Mouse (Mus musculus): ENCODE measurements around the gene Pan2. TPM values are rescaled to one million over a fixed set of nuclear protein-coding genes. Genes with fewer than 3 reads are reported as not detected.

The Pan2 gene
- polyA plus RNA-seq, 1 experiment from 2014 or later = 3.4 TPM

DNA sequence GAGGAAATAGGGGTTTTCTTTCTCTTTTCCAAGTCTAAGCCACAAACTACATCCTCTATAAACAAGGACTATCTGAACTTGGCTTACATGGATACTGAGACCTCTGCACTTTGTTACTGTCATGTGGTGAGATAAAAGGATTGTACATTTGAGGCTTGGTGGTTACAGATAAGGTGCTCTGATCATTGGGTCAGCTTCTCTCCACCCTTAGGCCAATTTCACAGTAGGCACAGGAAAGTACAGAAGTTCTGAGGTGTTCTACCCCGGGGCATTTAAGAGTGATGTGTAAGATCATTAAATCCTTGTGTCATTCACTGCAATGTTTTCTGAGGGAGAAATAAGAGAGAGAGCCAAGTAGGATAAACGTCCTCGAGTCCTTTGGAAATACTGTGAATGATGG is 33.5 kb downstream of the Pan2 start:
- Histone ChIP-seq H3K27ac (no peak overlapping the region), H3K79me2 (ENCODE audit: inconsistent target) (peaks cover 36% of the 10 kb centered on the region), H3K36me3 (ENCODE audit: inconsistent target) (no peaks in the 10 kb centered on the region), H3K4me3 (ENCODE audit: inconsistent target) (no peak overlapping the region)
- 83% methylated on average over 3 of the region's 3 CpGs for WGBS (ENCODE audit: missing documents)

DNA sequence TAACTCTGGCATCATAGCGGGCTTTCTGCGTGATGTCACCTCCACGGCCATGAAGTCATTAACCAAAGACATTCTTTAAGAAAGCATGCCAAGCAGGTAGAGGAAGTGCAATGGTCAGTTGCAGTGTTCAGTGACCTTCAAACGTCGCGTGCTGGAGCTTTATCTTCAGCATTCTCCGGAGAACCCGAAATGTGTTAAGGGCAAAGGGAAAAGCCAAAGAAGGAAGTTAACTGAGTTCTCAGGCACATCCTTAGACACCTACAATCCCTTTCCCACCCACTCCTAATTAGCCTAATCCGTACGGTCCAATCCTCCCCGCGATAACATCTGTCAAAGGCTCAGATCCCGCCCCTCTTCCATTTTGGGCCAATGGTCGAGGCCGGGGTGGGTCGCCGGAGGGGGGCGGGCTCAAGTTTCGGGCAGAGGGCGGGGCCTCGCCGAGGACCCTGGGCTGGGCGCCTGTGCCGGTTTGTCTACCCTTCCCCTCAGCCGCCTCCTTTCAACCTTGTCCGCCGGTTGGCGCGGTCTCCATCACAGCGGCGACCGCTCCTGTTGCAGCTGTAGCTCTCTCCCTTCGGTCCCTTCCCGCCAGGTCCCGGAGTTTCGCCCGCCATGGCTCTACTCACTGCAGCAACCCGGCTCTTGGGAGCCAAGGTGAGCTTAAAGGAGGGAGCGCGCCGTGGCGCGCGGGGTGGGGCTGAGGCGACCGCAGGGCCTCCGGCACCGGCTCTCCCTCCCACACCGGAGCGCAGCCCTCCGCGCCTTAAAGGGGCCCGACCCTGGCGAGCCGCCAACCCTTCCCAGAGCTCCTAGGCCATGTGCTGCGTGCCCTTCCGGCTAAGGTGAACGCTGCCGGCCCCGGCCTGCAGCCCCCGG is 34.4 kb downstream of the Pan2 start, which contains the start of gene Cs:
Gene Cs, plus strand, starts transcription at position 429 of the 876 bp plus-strand sequence.
- peaks cover 46% of the 10 kb centered on the region for H3K79me2 ChIP-seq (ENCODE audit: inconsistent target)
- H3K27ac ChIP-seq = peak within 1 kb of the TSS; percentile 77
- under 1% methylated on average over 47 of the region's 61 CpGs for whole genome bisulfite sequencing (ENCODE audit: missing documents)
- H3K4me3 ChIP-seq (ENCODE audit: inconsistent target) = peak within 1 kb of the TSS; percentile 72
- no peaks in the 10 kb centered on the region for H3K36me3 ChIP-seq (ENCODE audit: inconsistent target)

DNA sequence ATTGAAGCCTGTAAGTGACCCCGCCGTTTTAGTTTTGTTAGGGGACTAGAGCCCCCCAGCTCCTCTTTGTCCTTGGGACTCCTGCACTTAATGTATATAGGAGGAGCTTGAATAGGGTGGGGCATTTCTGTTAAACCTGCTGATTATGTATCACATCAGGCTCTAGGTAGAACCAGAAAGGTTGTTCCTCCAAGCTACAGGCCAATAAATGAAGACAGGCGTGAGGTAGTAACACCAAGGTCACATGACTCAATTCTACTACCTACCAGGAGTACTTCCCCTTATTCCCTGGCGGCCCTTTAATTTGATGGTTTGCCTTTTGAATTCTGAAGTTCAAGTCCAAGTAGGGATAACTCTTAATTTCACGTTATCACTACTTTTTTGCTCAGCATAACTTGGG is 35.3 kb downstream of the Pan2 start:
- H3K4me3 ChIP-seq (ENCODE audit: inconsistent target) = peak overlapping the region; percentile 72
- H3K36me3 ChIP-seq (ENCODE audit: inconsistent target) = no peaks in the 10 kb centered on the region
- H3K79me2 ChIP-seq (ENCODE audit: inconsistent target) = peaks cover 55% of the 10 kb centered on the region
- WGBS (ENCODE audit: missing documents) = 7% methylated on average over 5 of the region's 5 CpGs
- peak overlapping the region; percentile 49 for H3K27ac ChIP-seq

DNA sequence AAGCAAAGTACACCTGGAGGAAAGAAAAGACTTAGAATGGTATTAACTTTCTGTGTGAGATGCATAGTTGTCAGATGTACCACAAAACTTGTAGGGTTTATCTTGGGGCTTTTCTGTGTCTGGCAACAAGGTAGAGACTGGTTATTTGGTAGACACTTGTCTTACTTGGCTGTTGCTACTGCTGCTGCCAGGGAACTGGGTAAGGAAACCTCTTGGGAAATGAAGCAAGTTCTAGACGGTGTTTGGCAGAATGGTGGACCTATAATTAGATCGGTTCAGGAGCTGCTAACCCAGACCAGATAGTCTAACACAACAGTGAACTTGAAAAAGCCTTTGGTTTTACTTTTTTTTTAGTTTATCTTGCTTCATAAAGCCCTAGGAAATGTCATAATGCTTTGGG is 35.8 kb downstream of the Pan2 start:
- H3K4me3 ChIP-seq (ENCODE audit: inconsistent target) = peak overlapping the region; percentile 72
- WGBS (ENCODE audit: missing documents) = 79% methylated on average over 2 of the region's 2 CpGs
- no peaks in the 10 kb centered on the region for H3K36me3 ChIP-seq (ENCODE audit: inconsistent target)
- H3K79me2 ChIP-seq (ENCODE audit: inconsistent target) = peaks cover 60% of the 10 kb centered on the region
- H3K27ac ChIP-seq = no peak overlapping the region

DNA sequence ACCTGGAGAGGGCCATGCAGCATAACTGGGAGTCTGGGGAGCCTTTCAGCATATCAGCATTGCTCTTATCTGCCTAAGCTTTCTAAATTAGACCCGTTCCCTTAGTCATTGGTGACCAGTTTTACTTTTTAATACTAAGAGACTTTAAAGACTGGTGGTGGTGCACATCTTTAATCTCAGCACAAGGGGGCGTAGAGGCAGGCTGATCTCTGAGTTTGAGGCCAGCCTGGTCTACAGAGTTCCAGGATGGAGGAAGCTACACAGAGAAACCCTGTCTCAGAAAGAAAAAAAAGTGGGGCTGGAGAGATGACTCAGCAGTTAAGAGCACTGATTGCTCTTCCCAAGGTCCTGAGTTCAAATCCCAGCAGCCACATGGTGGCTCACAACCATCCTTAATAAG is 37.1 kb downstream of the Pan2 start:
- no peak overlapping the region for H3K27ac ChIP-seq
- no peak overlapping the region for H3K4me3 ChIP-seq (ENCODE audit: inconsistent target)
- 85% methylated on average over 2 of the region's 2 CpGs for WGBS (ENCODE audit: missing documents)

DNA sequence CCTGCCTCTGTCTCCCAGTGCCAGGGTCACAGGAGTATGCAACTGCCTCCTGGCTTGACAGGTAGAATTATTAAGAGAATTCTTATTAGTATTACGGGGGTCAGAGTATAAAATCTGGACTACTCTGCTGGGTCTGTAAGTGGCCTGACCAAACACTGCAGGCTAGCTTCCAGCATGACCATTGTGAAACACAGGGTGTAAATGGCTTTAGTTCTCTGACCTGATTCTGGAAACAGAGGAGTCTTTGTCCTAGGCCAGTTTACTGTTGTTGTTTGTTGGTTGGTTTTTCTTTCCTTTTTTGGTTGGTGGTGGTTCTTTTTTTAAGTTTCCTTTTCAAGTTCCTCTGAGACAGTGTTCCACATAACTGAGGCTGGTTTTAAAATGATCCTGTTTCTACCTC is 40.3 kb downstream of the Pan2 start:
- H3K4me3 ChIP-seq (ENCODE audit: inconsistent target) = no peak overlapping the region
- no peaks in the 10 kb centered on the region for H3K36me3 ChIP-seq (ENCODE audit: inconsistent target)
- peak overlapping the region; percentile 35 for H3K27ac ChIP-seq
- H3K79me2 ChIP-seq (ENCODE audit: inconsistent target) = peaks cover 97% of the 10 kb centered on the region
- WGBS (ENCODE audit: missing documents) = 100% methylated on average over 1 of the region's 1 CpGs

More for the DNA sequence above, 37.1 kb downstream of the Pan2 start:
- peaks cover 70% of the 10 kb centered on the region for H3K79me2 ChIP-seq (ENCODE audit: inconsistent target)
- H3K36me3 ChIP-seq (ENCODE audit: inconsistent target) = no peaks in the 10 kb centered on the region

DNA sequence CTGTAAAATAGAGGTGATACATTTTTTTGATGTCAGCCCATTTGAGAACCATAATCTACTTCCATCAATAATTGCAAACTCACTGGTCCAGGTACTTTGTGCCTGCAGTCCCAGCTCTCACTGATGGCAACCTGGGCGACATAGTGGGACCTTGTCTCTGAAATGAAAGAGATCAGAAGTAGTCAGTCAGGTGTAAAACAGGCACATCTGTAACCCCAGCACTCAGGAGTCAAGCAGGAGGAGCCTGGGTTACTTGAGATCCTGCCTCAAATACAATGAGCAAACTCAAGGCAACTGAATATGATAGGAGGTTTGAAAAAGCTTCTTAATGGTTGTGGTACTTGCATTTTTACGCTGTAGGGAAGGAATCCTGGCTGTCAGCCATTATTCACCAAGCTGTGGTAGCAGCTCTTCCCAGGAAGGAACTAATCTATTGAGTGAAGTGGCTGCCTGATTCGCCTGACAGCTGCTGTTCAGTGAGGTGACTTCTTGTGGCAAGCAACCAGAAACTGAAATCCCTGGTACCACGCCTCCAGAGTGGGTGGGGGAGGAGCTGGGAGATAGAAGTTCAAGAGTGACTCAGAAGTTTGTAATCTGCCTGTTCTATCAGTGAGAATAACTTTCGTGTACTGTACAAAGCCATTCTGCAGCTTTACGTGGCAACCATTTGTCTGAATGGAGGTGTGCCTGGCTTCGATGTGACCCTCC is 41.6 kb downstream of the Pan2 start:
- WGBS (ENCODE audit: missing documents) = 4% methylated on average over 7 of the region's 7 CpGs

DNA sequence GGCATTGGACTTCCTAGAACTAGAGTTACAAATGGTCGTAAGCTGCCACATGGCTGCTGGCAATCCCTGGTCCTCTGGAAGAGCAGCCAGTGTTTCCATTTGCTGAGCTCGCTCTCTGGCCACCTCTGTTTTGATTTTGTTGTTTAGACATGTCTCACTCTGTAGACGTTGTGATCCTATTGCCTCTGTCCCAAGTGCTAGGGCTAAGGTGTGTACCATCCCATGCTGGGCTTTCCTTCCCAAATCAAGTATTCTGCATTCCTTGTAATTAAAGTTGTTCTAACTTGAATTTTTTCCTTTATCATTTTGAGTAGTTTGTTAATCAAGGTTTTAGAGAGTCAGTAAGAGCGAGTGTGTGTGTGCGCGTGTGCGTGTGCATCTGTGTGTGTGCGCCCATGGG is 44.4 kb downstream of the Pan2 start:
- H3K79me2 ChIP-seq (ENCODE audit: inconsistent target) = peaks cover 77% of the 10 kb centered on the region
- no peak overlapping the region for H3K4me3 ChIP-seq (ENCODE audit: inconsistent target)
- H3K36me3 ChIP-seq (ENCODE audit: inconsistent target) = peaks cover 30% of the 10 kb centered on the region
- no peak overlapping the region for H3K27ac ChIP-seq
- 90% methylated on average over 8 of the region's 8 CpGs for WGBS (ENCODE audit: missing documents)

More for the DNA sequence above, 41.6 kb downstream of the Pan2 start:
- peak overlapping the region; percentile 73 for H3K27ac ChIP-seq
- peaks cover 97% of the 10 kb centered on the region for H3K79me2 ChIP-seq (ENCODE audit: inconsistent target)
- H3K4me3 ChIP-seq (ENCODE audit: inconsistent target) = peak overlapping the region; percentile 10; the same call in 1 of the 2 replicates
- H3K36me3 ChIP-seq (ENCODE audit: inconsistent target) = peaks cover 3% of the 10 kb centered on the region; the same call in 1 of the 2 replicates

DNA sequence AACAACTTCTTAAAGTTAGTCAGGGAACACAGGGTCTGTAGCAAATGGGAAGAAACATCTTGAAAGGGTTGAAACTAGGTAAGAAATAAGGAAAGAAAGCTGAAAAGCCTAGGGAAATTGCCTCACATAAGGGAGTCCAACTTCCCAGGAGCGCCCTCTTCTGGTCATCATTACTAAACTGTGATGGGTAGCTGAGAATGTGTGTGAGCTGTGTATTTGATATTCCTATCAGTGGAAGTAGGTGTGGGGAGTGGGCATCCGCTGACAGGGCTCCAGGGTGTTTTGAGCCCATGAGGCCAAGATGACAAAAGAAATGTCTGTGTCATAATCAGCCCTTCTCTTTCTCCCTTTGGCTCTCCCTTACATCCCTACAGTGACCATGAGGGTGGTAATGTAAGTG is 55.7 kb downstream of the Pan2 start:
- no peak overlapping the region for H3K4me3 ChIP-seq (ENCODE audit: inconsistent target)
- peaks cover 71% of the 10 kb centered on the region for H3K36me3 ChIP-seq (ENCODE audit: inconsistent target)
- 79% methylated on average over 2 of the region's 2 CpGs for whole genome bisulfite sequencing (ENCODE audit: missing documents)
- H3K27ac ChIP-seq = no peak overlapping the region
- no peaks in the 10 kb centered on the region for H3K79me2 ChIP-seq (ENCODE audit: inconsistent target)

DNA sequence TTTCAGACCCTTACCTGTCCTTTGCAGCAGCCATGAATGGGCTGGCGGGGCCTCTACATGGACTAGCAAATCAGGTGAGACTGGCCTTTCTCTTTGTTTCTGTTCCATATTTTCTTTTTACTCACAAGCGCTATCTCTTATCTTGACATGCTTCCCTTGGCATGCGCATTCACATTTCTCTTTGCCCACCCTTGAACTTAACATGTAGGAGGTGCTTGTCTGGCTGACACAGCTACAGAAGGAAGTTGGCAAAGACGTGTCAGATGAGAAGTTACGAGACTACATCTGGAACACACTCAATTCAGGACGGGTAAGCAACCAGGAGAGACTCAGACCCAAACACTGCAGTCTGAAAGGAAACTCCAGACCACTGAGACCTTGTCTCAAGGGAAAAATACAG is 56.1 kb downstream of the Pan2 start:
- H3K27ac ChIP-seq = no peak overlapping the region
- H3K4me3 ChIP-seq (ENCODE audit: inconsistent target) = no peak overlapping the region
- H3K79me2 ChIP-seq (ENCODE audit: inconsistent target) = peaks cover 1% of the 10 kb centered on the region; the same call in 1 of the 2 replicates
- WGBS (ENCODE audit: missing documents) = 90% methylated on average over 6 of the region's 6 CpGs
- H3K36me3 ChIP-seq (ENCODE audit: inconsistent target) = peaks cover 66% of the 10 kb centered on the region

DNA sequence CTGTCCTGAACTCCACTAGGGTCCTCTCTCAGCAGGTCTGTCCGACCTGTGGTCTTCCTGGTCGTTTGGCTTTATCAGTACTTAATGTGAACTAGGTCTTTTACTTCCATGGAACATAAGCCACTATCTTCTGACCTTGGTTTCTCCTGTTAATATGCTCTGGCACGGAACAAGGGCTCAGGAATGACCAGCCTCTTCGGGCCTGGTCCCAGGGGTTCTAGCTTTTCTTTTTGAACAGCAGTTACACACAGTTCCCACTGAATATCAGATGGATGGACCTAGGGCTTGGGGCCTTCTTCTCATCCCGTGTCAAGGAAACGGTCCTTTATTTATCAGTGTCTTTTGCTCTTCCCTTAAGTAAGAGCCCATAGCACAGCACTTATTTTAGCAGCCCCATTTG is 58.7 kb downstream of the Pan2 start:
- H3K79me2 ChIP-seq (ENCODE audit: inconsistent target) = peaks cover 27% of the 10 kb centered on the region
- WGBS (ENCODE audit: missing documents) = 95% methylated on average over 6 of the region's 6 CpGs
- H3K36me3 ChIP-seq (ENCODE audit: inconsistent target) = peaks cover 64% of the 10 kb centered on the region
- no peak overlapping the region for H3K4me3 ChIP-seq (ENCODE audit: inconsistent target)
- no peak overlapping the region for H3K27ac ChIP-seq

DNA sequence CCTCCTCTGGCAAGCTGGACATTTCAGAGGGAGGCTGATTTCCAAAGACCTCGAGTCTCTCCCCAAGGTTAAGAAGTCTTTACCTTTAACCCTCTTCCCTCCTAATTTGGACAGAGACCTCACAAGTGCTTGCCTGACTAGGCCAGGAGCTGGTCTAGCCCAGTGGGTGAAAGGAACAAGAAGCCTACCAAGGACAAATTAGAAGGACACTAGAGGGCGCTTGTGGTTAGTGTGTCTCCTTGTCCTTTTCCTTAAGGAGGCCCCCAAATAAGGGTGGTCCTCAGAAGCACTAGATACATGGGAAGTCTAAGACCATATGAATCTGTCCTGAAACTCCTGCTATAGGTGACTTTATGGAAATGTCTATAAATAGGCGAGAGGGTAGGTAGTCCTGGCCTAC is 59.4 kb downstream of the Pan2 start:
- peaks cover 58% of the 10 kb centered on the region for H3K36me3 ChIP-seq (ENCODE audit: inconsistent target)
- H3K4me3 ChIP-seq (ENCODE audit: inconsistent target) = no peak overlapping the region
- WGBS (ENCODE audit: missing documents) = 63% methylated on average over 3 of the region's 3 CpGs
- peaks cover 35% of the 10 kb centered on the region for H3K79me2 ChIP-seq (ENCODE audit: inconsistent target)
- no peak overlapping the region for H3K27ac ChIP-seq

DNA sequence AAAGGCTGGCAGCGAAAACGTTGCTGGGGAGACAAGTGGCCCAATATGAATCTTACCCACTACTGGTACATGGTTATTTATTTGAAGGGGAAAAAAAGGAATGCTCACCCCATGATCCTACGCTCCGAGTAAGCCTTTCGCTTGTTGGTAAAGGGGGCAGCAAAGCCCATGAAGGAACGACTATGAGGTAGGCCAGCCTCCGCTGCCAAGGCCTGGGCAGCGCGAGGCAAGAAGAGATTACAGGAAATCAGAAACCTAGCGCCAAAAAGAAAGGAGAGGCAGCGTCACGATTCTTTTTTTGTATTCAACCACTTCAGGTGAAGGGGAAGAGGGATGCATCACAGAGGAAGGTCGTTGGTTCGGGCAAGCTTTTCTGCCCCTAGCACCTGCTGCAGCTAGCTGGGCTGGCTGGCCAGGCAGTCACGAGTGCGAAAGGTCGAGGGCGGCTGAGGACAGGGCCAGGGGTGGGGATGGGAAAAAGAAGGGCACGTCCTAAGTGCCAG is 64.8 kb downstream of the Pan2 start:
- Histone ChIP-seq H3K36me3 (ENCODE audit: inconsistent target) (peaks cover 16% of the 10 kb centered on the region; the same call in 1 of the 2 replicates), H3K79me2 (ENCODE audit: inconsistent target) (peaks cover 42% of the 10 kb centered on the region), H3K4me3 (ENCODE audit: inconsistent target) (peak overlapping the region; percentile 78), H3K27ac (peak overlapping the region; percentile 66)
- WGBS (ENCODE audit: missing documents) = 33% methylated on average over 17 of the region's 19 CpGs

DNA sequence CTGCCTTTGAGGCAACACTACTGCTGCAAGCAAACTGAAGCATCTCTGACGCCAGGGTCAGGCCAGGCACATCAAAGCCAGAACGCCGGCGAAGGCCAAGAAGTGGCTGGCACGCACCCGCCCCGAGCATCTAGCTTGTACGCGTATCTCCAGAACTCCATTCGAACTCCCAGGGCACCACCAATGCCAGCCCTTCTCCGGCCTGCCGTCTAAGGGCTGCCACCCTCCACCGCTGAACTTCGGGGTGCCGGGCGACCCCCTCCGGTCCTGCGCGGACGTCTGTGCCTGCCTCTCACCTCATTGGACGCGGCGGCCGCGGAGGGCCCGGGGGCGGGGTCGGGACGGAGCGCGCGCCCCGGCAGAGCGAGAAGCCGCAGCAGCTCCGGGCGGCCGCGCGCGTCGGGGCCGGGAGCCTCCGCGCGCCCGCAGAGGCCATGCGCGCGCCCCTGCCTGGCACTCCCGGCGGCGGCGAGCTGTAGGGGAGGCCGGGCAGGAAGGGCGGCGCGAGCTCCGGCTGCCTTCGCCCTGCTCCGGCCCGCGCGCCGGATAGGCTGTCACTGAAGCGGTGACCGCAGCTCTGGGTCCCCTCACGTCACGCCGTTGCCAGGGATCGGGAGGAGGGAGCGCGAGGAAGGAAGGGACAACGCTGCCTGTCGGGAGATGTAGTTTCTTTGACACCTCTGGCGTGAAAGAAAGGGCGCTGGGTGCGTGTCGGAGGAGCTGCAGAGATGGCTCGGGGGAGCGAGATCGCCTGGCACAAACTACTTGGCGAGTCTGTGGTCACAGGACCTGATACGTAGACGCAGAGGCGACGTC is 65.5 kb downstream of the Pan2 start, which contains the start of gene Coq10a:
Gene Coq10a, minus strand, starts transcription at position 596 of the 816 bp plus-strand sequence.
- Histone ChIP-seq H3K4me3 (ENCODE audit: inconsistent target) (peak within 1 kb of the TSS; percentile 78), H3K27ac (peak within 1 kb of the TSS; percentile 81), H3K36me3 (ENCODE audit: inconsistent target) (peaks cover 9% of the 10 kb centered on the region; the same call in 1 of the 2 replicates), H3K79me2 (ENCODE audit: inconsistent target) (peaks cover 42% of the 10 kb centered on the region)
- under 1% methylated on average over 85 of the region's 87 CpGs for WGBS (ENCODE audit: missing documents)

Data from macrophage (primary cell).